Mouse (Mus musculus) bone marrow, adult 2 months (tissue): ENCODE data around the gene F2rl2.

Experiments used
- CTCF ChIP-seq: fragments of 200-500 bp; IDR thresholded peaks from 2 replicates; pipeline ENCODE4 v1.5.1; 2011; ENCODE audit warnings: low read length, control low read depth; ENCODE audit not compliant: control insufficient read depth, insufficient read depth
- POLR2A ChIP-seq: fragments of 200-500 bp; IDR thresholded peaks from 2 replicates; pipeline ENCODE4 v1.6.1; 2011; ENCODE audit warnings: low read depth, mild to moderate bottlenecking, control low read depth, low read length, borderline replicate concordance; ENCODE audit not compliant: control insufficient read depth

DNA sequence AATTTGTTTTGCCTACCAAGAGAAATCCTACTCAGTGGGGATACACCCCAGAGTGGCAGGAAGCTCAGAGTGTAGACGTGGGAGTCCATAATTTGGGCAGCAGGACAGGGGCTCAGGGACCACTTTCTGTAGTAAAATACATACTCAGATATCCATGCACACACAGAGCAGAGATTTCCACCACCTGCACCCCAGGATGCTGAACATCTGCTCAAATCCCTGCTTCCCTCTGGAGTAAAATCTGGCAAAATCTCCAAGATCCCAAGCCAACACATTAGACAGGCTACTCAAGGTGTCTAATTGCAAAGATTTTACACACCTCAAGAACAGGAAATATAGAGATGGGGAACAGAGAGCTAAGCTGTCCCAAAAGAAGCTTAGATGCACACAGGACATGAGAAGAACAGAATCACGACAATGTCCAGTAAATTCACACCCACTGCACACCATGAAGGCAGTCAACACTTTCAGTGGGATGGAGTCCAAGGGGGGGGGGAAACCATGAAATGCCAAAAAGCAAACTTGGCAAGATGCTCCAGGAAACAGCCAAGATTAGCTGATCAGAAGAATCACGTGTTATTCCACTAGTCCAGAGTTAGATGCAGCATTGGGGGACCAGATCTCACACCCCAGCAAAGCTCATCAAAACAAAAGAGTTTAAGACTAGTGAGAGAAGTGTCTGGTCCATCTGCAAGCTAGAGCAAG is 17.8 kb downstream of the F2rl2 start:
- TF ChIP-seq CTCF (no peak), POLR2A (no peak)
